11 mouse cellular contexts compared by ENCODE assay signal in genomic region chr9:42265309-42265708, GRCm38 (mm10). TPM values are rescaled to one million over a fixed set of nuclear protein-coding genes. Genes with fewer than 3 reads are reported as not detected.
DNase-seq lines count a peak whose midpoint lies in the region; ATAC-seq lines count a peak whose summit lies in the region.
"Had no signal": no experiment of that assay in that cellular context is flagged by ENCODE, and none has a peak within 500 bp of the region (broad histone marks: within the 10 kb centered on the region; RNA-seq: fewer than 3 reads in every experiment).

No protein-coding gene starts in this region.

- no peak overlapping the region for H3K4me3 ChIP-seq in hindbrain, embryonic 12.5 days
- H3K4me3 ChIP-seq in hindbrain, embryonic 11.5 days (ENCODE audit: low read depth, low read length) = no peak overlapping the region
- no peak overlapping the region for H3K4me3 ChIP-seq in liver, embryonic 11.5 days (ENCODE audit: low read depth, low read length)

- WGBS in hindbrain, embryonic 12.5 days = 94% methylated on average over 4 of the region's 4 CpGs
- 94% methylated on average over 4 of the region's 4 CpGs for WGBS in hindbrain, embryonic 11.5 days
- WGBS in liver, embryonic 11.5 days = 91% methylated on average over 4 of the region's 4 CpGs

- H3K27me3 ChIP-seq in hindbrain, embryonic 12.5 days = no peaks in the 10 kb centered on the region
- H3K27me3 ChIP-seq in hindbrain, embryonic 11.5 days (ENCODE audit: control insufficient read depth, insufficient read depth, low read length) = no peaks in the 10 kb centered on the region
- no peaks in the 10 kb centered on the region for H3K27me3 ChIP-seq in liver, embryonic 11.5 days (replicated peaks; ENCODE audit: control insufficient read depth, insufficient read depth, low read length)
- H3K27me3 ChIP-seq: CH12.LX; limb, embryonic 15.5 days had no signal

- no peak overlapping the region for H3K27ac ChIP-seq in hindbrain, embryonic 12.5 days
- H3K27ac ChIP-seq in hindbrain, embryonic 11.5 days (ENCODE audit: low read depth, low read length) = no peak overlapping the region
- H3K27ac ChIP-seq in liver, embryonic 11.5 days (ENCODE audit: low read depth, low read length) = no peak overlapping the region
- H3K27ac ChIP-seq: kidney, postnatal 0 days; limb, embryonic 15.5 days had no signal

- ATAC-seq in hindbrain, embryonic 12.5 days (ENCODE audit: low FRiP score) = no peak
- no peak for ATAC-seq in hindbrain, embryonic 11.5 days (ENCODE audit: low FRiP score)
- no peak for ATAC-seq in liver, embryonic 11.5 days (replicated peaks; ENCODE audit: low FRiP score)

- DNase-seq in hindbrain, embryonic 11.5 days (ENCODE audit: low spot score) = no peak
- peak; percentile 49 for DNase-seq in brain, adult 2 months (ENCODE audit: low read depth, low spot score)
- DNase-seq in cerebellum, postnatal 14 days = peak; percentile 58 to 70
- DNase-seq in liver, embryonic 11.5 days (ENCODE audit: low spot score) = no peak
- no peak for DNase-seq in T-cell, adult 2 months (ENCODE audit: low spot score)
- no peak for DNase-seq in right cerebral cortex, postnatal 36 days (ENCODE audit: low spot score in 2 of 2)
- DNase-seq in right cerebral cortex, postnatal 10 days (ENCODE audit: low spot score in 2 of 2) = no peak

- H3K4me1 ChIP-seq in hindbrain, embryonic 12.5 days = peaks cover 23% of the 10 kb centered on the region
- no peaks in the 10 kb centered on the region for H3K4me1 ChIP-seq in hindbrain, embryonic 11.5 days (replicated peaks; ENCODE audit: control insufficient read depth, insufficient read depth, low read length)
- H3K4me1 ChIP-seq in liver, embryonic 11.5 days (replicated peaks; ENCODE audit: control insufficient read depth, insufficient read depth, low read length) = peaks cover 7% of the 10 kb centered on the region; the same call in 1 of the 2 replicates

- peak overlapping the region; percentile 72; the same call in 1 of the 2 replicates for H3K4me2 ChIP-seq in hindbrain, embryonic 12.5 days (replicated peaks)
- no peak overlapping the region for H3K4me2 ChIP-seq in hindbrain, embryonic 11.5 days (replicated peaks; ENCODE audit: low read depth, low read length)
- H3K4me2 ChIP-seq in liver, embryonic 11.5 days = peak overlapping the region; percentile 72; the same call in 1 of the 2 replicates

- H3K9ac ChIP-seq in hindbrain, embryonic 12.5 days = no peak overlapping the region
- H3K9ac ChIP-seq in hindbrain, embryonic 11.5 days (ENCODE audit: low read depth, low read length) = no peak overlapping the region
- no peak overlapping the region for H3K9ac ChIP-seq in liver, embryonic 11.5 days (ENCODE audit: low read depth, low read length)
- H3K9ac ChIP-seq: limb, embryonic 15.5 days had no signal

- no peaks in the 10 kb centered on the region for H3K9me3 ChIP-seq in hindbrain, embryonic 12.5 days (replicated peaks)
- no peaks in the 10 kb centered on the region for H3K9me3 ChIP-seq in hindbrain, embryonic 11.5 days (ENCODE audit: control insufficient read depth, low read length)
- H3K9me3 ChIP-seq in liver, embryonic 11.5 days (ENCODE audit: control insufficient read depth, low read length) = no peaks in the 10 kb centered on the region
- H3K9me3 ChIP-seq: limb, embryonic 15.5 days had no signal

- 0 out of 2 replicates have a peak, but pooled peaks cover 3% of the 10 kb centered on the region for H3K36me3 ChIP-seq in hindbrain, embryonic 12.5 days
- no peaks in the 10 kb centered on the region for H3K36me3 ChIP-seq in hindbrain, embryonic 11.5 days (ENCODE audit: control insufficient read depth, insufficient read depth, low read length)
- H3K36me3 ChIP-seq in liver, embryonic 11.5 days (ENCODE audit: control insufficient read depth, insufficient read depth, low read length) = no peaks in the 10 kb centered on the region
- H3K36me3 ChIP-seq: limb, embryonic 15.5 days had no signal

RNA-seq across cellular contexts. Expression of gene Sc5d, which starts 1.3 kb away (rescaled TPM):
- polyA plus RNA-seq in hindbrain, embryonic 12.5 days (2016; fragmentation: Nextera tagmentation; extraction: Ambion mirVana) = 67.4 and 71.9 TPM in 2 replicates
- 73.3 and 80.9 TPM in 2 replicates for polyA plus RNA-seq in hindbrain, embryonic 11.5 days (2014; fragmentation: Nextera tagmentation; extraction: Ambion mirVana)
- polyA plus RNA-seq in liver, embryonic 11.5 days (2014; fragmentation: Nextera tagmentation; extraction: Ambion mirVana) = 71.4 and 80.4 TPM in 2 replicates

Comparison
In these comparisons a context has a peak if more than half of its experiments do, and no peak if none do; other contexts are left out.
1. DNase-seq: peak in brain, adult 2 months (single experiment) and cerebellum, postnatal 14 days (2 of 2); none in hindbrain, embryonic 11.5 days (single experiment), liver, embryonic 11.5 days (single experiment), T-cell, adult 2 months (single experiment), right cerebral cortex, postnatal 36 days (0 of 2) and right cerebral cortex, postnatal 10 days (0 of 2).